Mouse (Mus musculus) neural tube, embryonic 13.5 days (tissue): ENCODE measurements around the gene Syngr2. TPM values are rescaled to one million over a fixed set of nuclear protein-coding genes. Genes with fewer than 3 reads are reported as not detected.
A peak's percentile ranks its signal among the peaks of the same experiment; 100 is the strongest.
"Not testable (repeated sequence)": the region's sequence is repeated elsewhere in the genome, so short reads cannot be mapped to it uniquely, and the experiment has no call there.

Source experiments
- ATAC-seq: fragments of 200-750 bp; cut with Nextera tagmentation; 2 replicates; pipeline ENCODE4 v1.8.0; 2017; ENCODE audit warnings: low read depth, mild to moderate bottlenecking, moderate TSS enrichment, moderate library complexity
- H3K27ac ChIP-seq: fragments of 300-500 bp; sonication (generic); replicated peaks from 2 replicates; pipeline ENCODE4 v1.5.1; 2015; ENCODE audit warnings: moderate library complexity, mild to moderate bottlenecking, inconsistent platforms
- H3K27me3 ChIP-seq: fragments of 300-500 bp; sonication (generic); 2 replicates; pipeline ENCODE4 v1.6.1; 2015; ENCODE audit warnings: mild to moderate bottlenecking, inconsistent platforms
- H3K36me3 ChIP-seq: fragments of 300-500 bp; sonication (generic); 2 replicates; pipeline ENCODE4 v1.6.1; 2015; ENCODE audit warnings: mild to moderate bottlenecking, inconsistent platforms
- H3K4me1 ChIP-seq: fragments of 300-500 bp; sonication (generic); replicated peaks from 2 replicates; pipeline ENCODE4 v1.6.1; 2015; ENCODE audit warnings: inconsistent platforms
- H3K4me2 ChIP-seq: fragments of 300-500 bp; sonication (generic); 2 replicates; pipeline ENCODE4 v1.6.1; 2015; ENCODE audit warnings: inconsistent platforms, mild to moderate bottlenecking, moderate library complexity
- H3K4me3 ChIP-seq: fragments of 300-500 bp; sonication (generic); 2 replicates; pipeline ENCODE4 v1.5.1; 2015; ENCODE audit warnings: mild to moderate bottlenecking, inconsistent platforms
- H3K9ac ChIP-seq: fragments of 300-500 bp; sonication (generic); 2 replicates; pipeline ENCODE4 v1.6.1; 2015; ENCODE audit warnings: moderate library complexity, mild to moderate bottlenecking, inconsistent platforms
- H3K9me3 ChIP-seq: fragments of 300-500 bp; sonication (generic); 2 replicates; pipeline ENCODE4 v1.6.1; 2016; ENCODE audit warnings: inconsistent platforms
- WGBS: fragments of 180-500 bp; shearing (Covaris S2); methylation state at CpG from one replicate; pipeline ENCODE4 v1.1.7; 2015; 5-methylcytosine and 5-hydroxymethylcytosine counted together
- polyA plus RNA-seq: library from polyadenylated mRNA; unstranded; fragments of >200 nt; fragmentation: Nextera tagmentation; extraction: Ambion mirVana; gene quantifications from 2 replicates; pipeline ENCODE4 v1.2.1, GENCODE M21; 2015

Gene Syngr2
- polyA plus RNA-seq, 1 experiment from 2014 or later: 15.3 TPM

DNA sequence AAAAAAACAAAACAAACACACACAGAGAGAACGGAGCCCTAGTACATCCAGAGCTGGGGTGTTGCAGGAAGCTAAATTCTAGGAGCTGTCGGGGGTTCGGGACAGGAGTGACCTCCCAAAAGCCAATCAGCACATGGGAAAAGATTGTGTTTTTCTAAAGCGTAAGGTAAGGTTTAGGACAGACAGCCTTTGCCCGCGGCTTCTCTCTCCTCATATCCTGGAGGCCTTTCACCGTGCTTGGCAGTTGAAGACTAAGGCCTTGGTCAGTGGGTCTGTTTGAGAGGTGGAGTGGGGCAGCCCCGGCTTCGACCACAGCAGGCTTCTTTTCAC is 26.8 kb upstream of the Syngr2 start:
- ATAC-seq: no peak
- 51% methylated on average over 9 of the region's 9 CpGs for WGBS
- Histone ChIP-seq H3K4me2 (peak overlapping the region; percentile 56), H3K9me3 (no peaks in the 10 kb centered on the region), H3K36me3 (no peaks in the 10 kb centered on the region), H3K9ac (peak overlapping the region; percentile 61), H3K4me3 (peak overlapping the region; percentile 26), H3K4me1 (peaks cover 56% of the 10 kb centered on the region), H3K27me3 (peaks cover 54% of the 10 kb centered on the region), H3K27ac (0 out of 2 replicates have a peak overlapping the region, but pooled peaks have one; percentile 42)

DNA sequence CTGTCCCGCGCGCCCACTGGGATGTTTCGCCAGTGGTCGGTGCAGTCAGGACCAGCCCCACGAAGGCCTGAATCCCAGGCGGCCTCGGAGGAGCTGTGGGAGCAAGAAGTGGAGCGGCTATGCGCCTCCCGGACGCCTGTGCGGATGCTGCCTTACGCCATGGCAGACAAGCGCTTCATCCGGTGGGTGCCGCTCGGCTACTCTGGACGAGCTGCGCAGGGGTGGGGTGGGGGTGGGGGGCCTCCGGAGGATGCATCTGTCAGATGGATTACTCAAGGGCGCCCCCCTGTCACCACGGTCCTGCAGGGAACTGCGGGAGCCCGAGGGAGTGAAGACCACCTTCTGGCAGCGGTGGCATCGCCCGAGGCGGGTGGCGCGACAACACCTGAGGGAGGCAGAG is 26.4 kb upstream of the Syngr2 start:
- Histone ChIP-seq H3K27ac (0 out of 2 replicates have a peak overlapping the region, but pooled peaks have one; percentile 42), H3K4me2 (peak overlapping the region; percentile 56), H3K36me3 (no peaks in the 10 kb centered on the region), H3K27me3 (peaks cover 54% of the 10 kb centered on the region), H3K9me3 (no peaks in the 10 kb centered on the region), H3K9ac (peak overlapping the region; percentile 61), H3K4me3 (peak overlapping the region; percentile 26), H3K4me1 (peaks cover 52% of the 10 kb centered on the region)
- ATAC-seq: peak; percentile 27; the same call in 1 of the 2 replicates
- WGBS: 5% methylated on average over 31 of the region's 31 CpGs

DNA sequence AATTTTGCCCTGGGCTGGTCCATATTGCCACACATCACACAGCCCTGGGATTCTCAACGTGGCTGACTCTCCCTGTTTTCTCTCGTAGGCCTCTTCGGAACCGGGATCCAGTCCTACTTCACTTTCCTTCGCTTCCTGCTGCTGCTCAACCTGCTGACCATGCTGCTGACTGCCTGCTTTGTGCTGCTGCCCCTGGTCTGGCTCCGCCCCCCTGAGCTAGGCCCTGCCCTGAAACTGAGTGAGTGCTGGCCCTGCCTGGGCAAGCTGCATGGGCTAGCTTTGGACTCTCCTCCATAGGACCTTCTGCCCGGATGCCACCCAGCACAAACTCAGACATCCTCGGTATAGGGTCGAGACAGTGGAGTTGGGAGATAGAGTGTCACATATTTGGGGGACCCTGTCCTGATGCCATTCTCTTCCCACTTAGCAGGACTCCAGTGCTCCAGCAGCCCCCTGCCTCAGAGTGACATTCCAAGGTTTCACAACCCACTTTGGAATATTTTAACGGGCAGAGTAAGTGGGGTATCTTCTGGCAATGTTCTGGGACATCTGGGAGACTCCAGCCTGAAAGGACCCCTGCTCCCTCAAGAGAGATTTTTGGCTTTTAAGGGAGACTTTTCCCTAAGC is 25.7 kb upstream of the Syngr2 start:
- WGBS: 28% methylated on average over 10 of the region's 10 CpGs
- peaks cover 45% of the 10 kb centered on the region for H3K4me1 ChIP-seq
- no peaks in the 10 kb centered on the region for H3K9me3 ChIP-seq
- ATAC-seq: no peak
- no peak overlapping the region for H3K27ac ChIP-seq
- no peaks in the 10 kb centered on the region for H3K36me3 ChIP-seq
- H3K9ac ChIP-seq: peak overlapping the region; percentile 61
- no peak overlapping the region for H3K4me3 ChIP-seq
- peaks cover 54% of the 10 kb centered on the region for H3K27me3 ChIP-seq
- peak overlapping the region; percentile 56 for H3K4me2 ChIP-seq

DNA sequence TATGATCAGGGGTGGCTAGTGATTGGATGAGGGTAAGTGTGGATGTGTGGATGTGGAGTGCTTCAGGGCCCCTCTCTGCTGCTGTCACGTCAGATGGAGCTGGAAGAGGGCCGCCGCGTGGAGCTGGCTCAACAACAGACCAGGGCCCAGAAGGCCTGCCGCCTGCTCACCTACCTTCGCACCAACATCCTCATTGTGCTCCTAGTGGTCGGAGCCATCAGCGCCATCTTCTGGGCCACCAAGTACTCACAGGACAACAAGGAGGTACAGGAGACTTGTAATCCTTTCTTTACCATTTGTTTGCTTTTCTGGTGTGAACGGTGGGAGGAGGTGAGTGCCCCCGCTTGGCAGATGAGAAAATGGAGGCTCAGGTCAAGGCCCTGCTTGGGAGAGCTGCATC is 23.2 kb upstream of the Syngr2 start:
- ATAC-seq: no peak
- H3K9ac ChIP-seq: no peak overlapping the region
- no peaks in the 10 kb centered on the region for H3K9me3 ChIP-seq
- no peaks in the 10 kb centered on the region for H3K36me3 ChIP-seq
- peaks cover 27% of the 10 kb centered on the region for H3K4me1 ChIP-seq
- H3K27me3 ChIP-seq: peaks cover 49% of the 10 kb centered on the region
- H3K27ac ChIP-seq: no peak overlapping the region
- no peak overlapping the region for H3K4me2 ChIP-seq
- 10% methylated on average over 10 of the region's 10 CpGs for WGBS
- H3K4me3 ChIP-seq: no peak overlapping the region

DNA sequence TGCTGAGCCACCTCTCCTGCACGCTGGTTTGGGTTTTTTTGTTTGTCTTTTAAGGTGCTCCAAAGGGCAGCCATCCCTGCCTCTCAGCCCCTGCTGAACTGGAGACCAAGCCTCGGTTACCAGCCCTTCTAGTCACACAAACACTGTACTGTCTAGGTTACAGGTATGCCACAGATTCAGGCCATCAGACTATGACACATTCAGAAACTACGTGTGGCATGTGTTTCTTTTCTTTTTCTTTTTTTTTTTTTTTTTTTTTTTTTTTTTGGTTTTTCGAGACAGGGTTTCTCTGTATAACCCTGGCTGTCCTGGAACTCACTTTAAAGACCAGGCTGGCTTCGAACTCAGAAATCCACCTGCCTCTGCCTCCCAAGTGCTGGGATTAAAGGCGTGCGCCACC is 21.0 kb upstream of the Syngr2 start:
- not testable (repeated sequence) for H3K27ac ChIP-seq, H3K4me3 ChIP-seq, ATAC-seq, H3K36me3 ChIP-seq, H3K4me2 ChIP-seq, H3K9me3 ChIP-seq, H3K9ac ChIP-seq
- WGBS: 83% methylated on average over 7 of the region's 7 CpGs
- peaks cover 13% of the 10 kb centered on the region for H3K4me1 ChIP-seq
- H3K27me3 ChIP-seq: peaks cover 46% of the 10 kb centered on the region

DNA sequence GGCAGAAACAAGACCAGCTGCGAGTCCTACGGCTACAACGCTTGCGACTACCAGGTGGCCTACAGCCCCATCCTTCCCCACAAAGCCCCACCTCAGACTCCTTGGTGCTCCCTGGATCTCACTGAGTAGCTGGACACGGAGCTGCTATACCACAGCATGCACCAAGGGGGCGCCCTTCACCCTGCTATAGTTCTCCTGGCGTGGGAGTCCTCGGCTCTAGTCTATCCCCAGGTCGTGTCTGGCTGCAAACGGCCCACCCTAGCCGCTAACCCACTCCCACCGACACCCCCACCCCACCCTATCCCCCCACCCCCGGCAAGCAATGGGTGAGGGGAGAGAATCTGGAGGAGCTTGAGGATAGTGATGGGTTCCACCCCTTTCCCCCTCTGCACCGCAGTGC is 19.2 kb upstream of the Syngr2 start:
- no peak for ATAC-seq
- 7% methylated on average over 14 of the region's 14 CpGs for WGBS

DNA sequence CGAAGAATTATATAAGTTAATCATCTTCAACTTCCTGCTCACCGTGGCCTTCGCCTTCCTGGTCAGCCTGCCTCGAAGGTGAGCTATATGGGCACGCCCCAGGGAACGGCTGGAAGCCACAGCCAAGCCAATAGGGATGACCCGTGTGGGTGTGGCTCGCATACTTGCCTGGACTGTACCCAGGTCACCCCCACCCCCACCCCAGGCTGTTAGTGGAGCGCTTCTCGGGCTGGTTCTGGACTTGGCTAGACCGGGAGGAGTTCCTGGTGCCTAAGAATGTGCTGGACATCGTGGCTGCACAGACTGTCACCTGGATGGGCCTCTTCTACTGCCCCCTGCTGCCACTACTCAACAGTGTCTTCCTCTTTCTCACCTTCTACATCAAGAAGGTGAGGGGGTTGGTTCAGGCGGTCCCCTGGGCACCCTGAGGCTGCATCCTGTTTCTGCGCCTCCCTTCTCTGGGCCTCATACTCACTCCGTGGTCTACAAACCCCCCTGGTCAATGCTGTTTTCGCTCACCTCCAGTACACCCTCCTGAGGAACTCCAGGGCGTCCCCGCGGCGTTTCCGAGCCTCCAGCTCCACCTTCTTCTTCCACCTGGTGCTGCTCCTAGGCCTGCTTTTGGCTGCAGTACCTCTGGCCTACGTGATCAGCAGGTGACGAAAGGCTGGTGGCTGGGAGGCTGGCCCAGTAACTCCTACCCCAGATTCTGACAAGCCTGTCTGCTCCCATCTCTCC is 18.6 kb upstream of the Syngr2 start:
- ATAC-seq: no peak
- Histone ChIP-seq H3K36me3 (no peaks in the 10 kb centered on the region), H3K4me2 (peak overlapping the region; percentile 30), H3K4me3 (no peak overlapping the region), H3K27me3 (peaks cover 26% of the 10 kb centered on the region), H3K27ac (no peak overlapping the region), H3K9me3 (no peaks in the 10 kb centered on the region), H3K9ac (no peak overlapping the region), H3K4me1 (peaks cover 11% of the 10 kb centered on the region)
- 38% methylated on average over 23 of the region's 23 CpGs for WGBS

More for the DNA sequence above, 19.2 kb upstream of the Syngr2 start:
- Histone ChIP-seq H3K4me2 (peak overlapping the region; percentile 30), H3K27ac (no peak overlapping the region), H3K36me3 (no peaks in the 10 kb centered on the region), H3K9me3 (no peaks in the 10 kb centered on the region), H3K4me3 (no peak overlapping the region), H3K9ac (no peak overlapping the region), H3K4me1 (peaks cover 11% of the 10 kb centered on the region), H3K27me3 (peaks cover 30% of the 10 kb centered on the region)

DNA sequence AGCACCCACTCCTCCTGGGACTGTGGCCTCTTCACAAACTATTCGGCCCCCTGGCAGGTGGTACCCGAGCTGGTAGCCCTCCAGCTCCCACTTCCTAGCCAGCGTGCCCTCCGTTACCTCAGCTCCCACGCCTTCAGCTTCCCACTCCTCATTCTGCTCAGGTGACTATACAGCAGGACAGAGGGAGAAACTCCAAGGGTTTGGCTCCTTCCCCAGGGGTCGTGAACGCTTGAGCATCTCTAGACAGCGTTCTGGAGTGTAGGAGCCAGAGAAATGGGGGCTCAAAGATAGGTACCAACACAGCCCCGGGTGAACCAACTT is 18.1 kb upstream of the Syngr2 start:
- Histone ChIP-seq H3K9me3 (no peaks in the 10 kb centered on the region), H3K4me3 (no peak overlapping the region), H3K36me3 (no peaks in the 10 kb centered on the region), H3K4me1 (peaks cover 11% of the 10 kb centered on the region), H3K4me2 (no peak overlapping the region), H3K27ac (no peak overlapping the region), H3K9ac (no peak overlapping the region), H3K27me3 (peaks cover 26% of the 10 kb centered on the region)
- 84% methylated on average over 9 of the region's 9 CpGs for WGBS
- no peak for ATAC-seq

DNA sequence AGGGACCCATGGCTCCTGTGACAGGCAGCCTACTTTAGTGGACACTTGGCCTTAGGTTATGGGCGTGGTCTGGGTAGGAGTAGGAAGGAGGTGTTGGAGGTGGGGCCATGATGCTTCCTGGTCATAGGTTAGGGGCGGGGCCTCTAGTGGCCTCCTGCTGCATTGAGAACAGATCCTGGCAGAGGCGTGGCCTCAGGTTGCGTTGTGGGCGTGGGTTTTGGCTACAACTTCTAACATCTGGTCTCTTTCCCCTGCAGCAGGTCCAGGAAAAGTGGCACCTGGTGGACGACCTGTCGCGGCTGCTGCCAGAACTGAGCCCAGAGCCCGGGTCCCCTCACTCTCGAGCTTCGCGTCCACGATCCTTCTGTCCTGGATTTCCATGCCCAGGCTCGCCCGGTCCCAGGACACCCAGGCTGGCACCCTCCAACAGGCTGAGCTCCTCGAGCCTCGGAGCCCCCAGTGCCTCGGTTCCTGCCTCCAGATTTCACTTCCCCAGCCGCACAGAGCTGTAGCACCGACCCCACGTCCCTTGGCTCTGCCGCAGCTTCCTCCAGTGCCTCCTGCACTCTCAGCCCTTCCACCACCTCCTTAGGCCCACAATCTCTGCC is 17.1 kb upstream of the Syngr2 start:
- Histone ChIP-seq H3K4me2 (peak overlapping the region; percentile 20; the same call in 1 of the 2 replicates), H3K9me3 (no peaks in the 10 kb centered on the region), H3K27ac (no peak overlapping the region), H3K27me3 (peaks cover 26% of the 10 kb centered on the region), H3K4me1 (peaks cover 11% of the 10 kb centered on the region), H3K9ac (0 out of 2 replicates have a peak overlapping the region, but pooled peaks have one; percentile 22), H3K36me3 (no peaks in the 10 kb centered on the region), H3K4me3 (no peak overlapping the region)
- no peak for ATAC-seq
- WGBS: 10% methylated on average over 22 of the region's 22 CpGs

DNA sequence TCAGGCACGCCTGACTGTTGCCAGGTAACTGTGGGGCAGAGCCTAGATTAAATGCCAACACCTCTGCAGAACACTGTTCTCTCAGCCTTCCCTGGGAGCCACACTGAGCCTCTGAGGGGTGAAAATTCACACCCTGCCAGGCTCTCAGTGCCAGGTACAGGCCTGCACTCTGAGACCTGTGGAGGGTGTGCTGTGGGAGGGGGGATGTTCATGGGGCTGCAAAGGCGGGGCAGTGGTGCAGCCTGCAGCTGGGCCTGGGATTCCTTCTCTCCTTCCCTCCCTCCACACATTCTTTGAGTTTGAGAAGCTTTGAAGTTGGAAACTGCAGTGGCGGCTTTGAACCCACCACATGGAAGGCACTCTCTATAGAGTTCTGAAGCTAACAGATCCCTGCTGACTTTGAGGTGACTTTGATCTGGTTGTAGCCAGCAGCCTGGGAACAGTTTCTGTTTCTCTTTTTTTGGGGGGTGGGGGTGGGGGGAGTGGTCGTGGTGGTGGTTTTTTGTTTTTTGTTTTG is 15.4 kb upstream of the Syngr2 start:
- Histone ChIP-seq H3K9me3 (no peaks in the 10 kb centered on the region), H3K4me3 (no peak overlapping the region), H3K27ac (no peak overlapping the region), H3K4me1 (peaks cover 11% of the 10 kb centered on the region), H3K9ac (no peak overlapping the region), H3K36me3 (no peaks in the 10 kb centered on the region), H3K4me2 (no peak overlapping the region), H3K27me3 (peaks cover 26% of the 10 kb centered on the region)
- 59% methylated on average over 4 of the region's 4 CpGs for WGBS
- ATAC-seq: no peak

DNA sequence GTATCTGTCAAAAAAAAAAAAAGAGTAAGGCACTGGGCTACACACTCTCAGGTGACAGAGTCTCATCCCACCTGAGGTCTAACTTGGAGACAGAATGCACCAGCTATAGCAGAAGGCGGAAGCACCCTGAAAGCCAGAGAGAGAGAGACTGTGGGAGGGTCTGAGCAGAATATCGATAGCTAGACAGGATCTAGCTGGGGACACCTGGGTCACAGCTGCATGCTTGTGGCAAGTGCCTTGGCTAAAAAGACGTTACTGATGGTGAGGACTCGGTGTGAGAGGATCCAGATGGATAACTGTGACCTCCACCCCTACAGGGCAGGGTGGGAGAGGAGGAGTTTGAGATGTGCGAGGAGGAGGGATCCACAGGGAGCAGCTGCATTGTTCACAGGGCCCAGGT is 12.5 kb upstream of the Syngr2 start:
- no peak for ATAC-seq
- H3K36me3 ChIP-seq: no peaks in the 10 kb centered on the region
- H3K9ac ChIP-seq: no peak overlapping the region
- H3K27me3 ChIP-seq: peaks cover 8% of the 10 kb centered on the region
- H3K9me3 ChIP-seq: no peaks in the 10 kb centered on the region
- H3K4me1 ChIP-seq: 0 out of 2 replicates have a peak, but pooled peaks cover 3% of the 10 kb centered on the region
- H3K4me2 ChIP-seq: no peak overlapping the region
- WGBS: 45% methylated on average over 5 of the region's 5 CpGs
- H3K27ac ChIP-seq: no peak overlapping the region
- no peak overlapping the region for H3K4me3 ChIP-seq

DNA sequence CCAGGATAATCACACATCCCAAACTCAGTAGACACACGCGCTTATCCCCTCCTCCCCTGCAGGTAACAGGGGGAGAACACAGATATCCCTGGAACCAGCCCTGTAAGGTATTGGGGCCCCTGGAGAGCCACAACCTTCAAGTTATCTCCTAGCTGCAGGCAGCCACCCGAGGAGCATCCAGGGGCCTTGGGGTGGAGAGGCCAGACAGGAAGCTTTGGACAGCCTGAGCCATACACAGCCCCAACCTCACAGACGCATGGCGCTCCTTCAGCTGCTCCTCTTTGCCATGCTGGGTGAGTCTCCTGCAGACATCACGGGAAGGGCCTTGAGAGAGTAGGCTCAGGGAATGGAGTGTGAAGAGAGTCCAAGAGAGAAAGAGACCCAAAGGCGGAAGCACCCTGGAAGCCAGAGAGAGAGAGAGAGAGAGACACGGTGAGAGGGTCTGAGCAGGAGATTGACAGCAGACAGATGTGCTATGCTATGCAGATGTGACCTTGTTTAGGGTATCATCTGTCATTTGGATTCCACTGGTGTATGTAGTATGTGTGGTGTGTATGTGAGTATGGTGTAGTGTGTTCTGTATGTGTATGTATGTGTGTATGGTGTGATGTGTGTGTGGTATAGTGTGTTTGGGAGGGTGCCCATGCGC is 11.8 kb upstream of the Syngr2 start, which contains the start of gene 6030468B19Rik:
6030468B19Rik (plus strand) TSS at position 150 of the 649 bp plus-strand sequence.
- Histone ChIP-seq H3K27ac (no peak within 1 kb of the TSS), H3K4me2 (no peak within 1 kb of the TSS), H3K9ac (no peak within 1 kb of the TSS), H3K4me1 (0 out of 2 replicates have a peak, but pooled peaks cover under 1% of the 10 kb centered on the region), H3K36me3 (no peaks in the 10 kb centered on the region), H3K27me3 (0 out of 2 replicates have a peak, but pooled peaks cover 3% of the 10 kb centered on the region), H3K4me3 (no peak within 1 kb of the TSS), H3K9me3 (no peaks in the 10 kb centered on the region)
- no peak for ATAC-seq
- WGBS: 70% methylated on average over 9 of the region's 9 CpGs
